Mouse (Mus musculus) ES-E14 (cell line): ENCODE data around the gene Ugt1a1. TPM values are rescaled to one million over a fixed set of nuclear protein-coding genes. Genes with fewer than 3 reads are reported as not detected.

Source experiments
- DNase-seq: peaks from one replicate; pipeline ENCODE4 v3.0.0-alpha.2; 2013; ENCODE audit warnings: low read depth, low spot score
- H3K27ac ChIP-seq: 2 replicates; pipeline ENCODE4 v1.5.1; 2012; ENCODE audit warnings: low read depth, mild to moderate bottlenecking, low read length, moderate library complexity, mixed read lengths; ENCODE audit not compliant: poor library complexity, insufficient read depth, severe bottlenecking
- H3K36me3 ChIP-seq: 2 replicates; pipeline ENCODE4 v1.6.1; 2012; ENCODE audit warnings: mild to moderate bottlenecking, low read length, moderate library complexity, mixed read lengths; ENCODE audit not compliant: control insufficient read depth, poor library complexity, insufficient read depth, severe bottlenecking
- H3K4me1 ChIP-seq, 2 experiments: fragments of 150-350 bp in 1 of 2; sonication (generic) in 1 of 2; 2 replicates each; pipeline ENCODE4 v1.6.1; 2012; ENCODE audit warnings: low read length in 2 of 2, mild to moderate bottlenecking in 1 of 2, mixed read lengths in 1 of 2; ENCODE audit not compliant: control insufficient read depth in 2 of 2, insufficient read depth in 2 of 2, poor library complexity in 1 of 2
- H3K4me3 ChIP-seq, 2 experiments: fragments of 150-350 bp in 1 of 2; sonication (generic) in 1 of 2; 2 replicates each; pipeline ENCODE4 v1.5.1; 2012; ENCODE audit warnings: low read length in 2 of 2, low read depth in 1 of 2, mild to moderate bottlenecking in 1 of 2, mixed read lengths in 1 of 2; ENCODE audit not compliant: insufficient read depth in 1 of 2, poor library complexity in 1 of 2, severe bottlenecking in 1 of 2
- H3K9ac ChIP-seq: 2 replicates; pipeline ENCODE4 v1.6.1; 2012; ENCODE audit warnings: low read depth, mild to moderate bottlenecking, low read length, mixed read lengths; ENCODE audit not compliant: poor library complexity, insufficient read depth, severe bottlenecking
- H3K9me3 ChIP-seq: fragments of 150-350 bp; sonication (generic); 2 replicates; pipeline ENCODE4 v1.6.1; 2012; ENCODE audit warnings: low read depth, mild to moderate bottlenecking, low read length; ENCODE audit not compliant: control insufficient read depth, insufficient read depth
- CHD2 ChIP-seq: IDR thresholded peaks from 2 replicates; pipeline ENCODE4 v1.6.1; 2014; ENCODE audit warnings: mild to moderate bottlenecking, low read depth, low read length, inconsistent platforms
- HCFC1 ChIP-seq: IDR thresholded peaks from 2 replicates; pipeline ENCODE4 v1.6.1; 2012; ENCODE audit warnings: low read length, inconsistent platforms, borderline replicate concordance; ENCODE audit not compliant: insufficient read depth
- MAFK ChIP-seq: IDR thresholded peaks from 2 replicates; pipeline ENCODE4 v1.6.1; 2014; ENCODE audit warnings: mild to moderate bottlenecking, low read depth, low read length, inconsistent platforms; ENCODE audit not compliant: insufficient read depth
- ZC3H11A ChIP-seq: IDR thresholded peaks from 2 replicates; pipeline ENCODE4 v1.6.1; 2012; ENCODE audit warnings: low read depth, mild to moderate bottlenecking, inconsistent platforms, low read length, borderline replicate concordance
- ZNF384 ChIP-seq: IDR thresholded peaks from 2 replicates; pipeline ENCODE4 v1.6.1; 2012; ENCODE audit warnings: low read depth, low read length, inconsistent platforms
- in situ Hi-C, 2 experiments: fragments of 600-800 bp; cut with MboI; formaldehyde crosslinking; loops; one replicate each; pipeline ENCODE4 v1.15.1; 2025; ENCODE audit warnings: low sequenced_read_pairs in 2 of 2, inconsistent platforms in 1 of 2; ENCODE audit not compliant: unreplicated experiment in 2 of 2
- total RNA-seq: library from RNA; depleted of rRNA; stranded (reverse); fragments of 300-350 nt; gene quantifications from 2 replicates; pipeline ENCODE4 v1.2.3, GENCODE M21; 2012

The Ugt1a1 gene
- total RNA-seq, 1 experiment = not detected

DNA sequence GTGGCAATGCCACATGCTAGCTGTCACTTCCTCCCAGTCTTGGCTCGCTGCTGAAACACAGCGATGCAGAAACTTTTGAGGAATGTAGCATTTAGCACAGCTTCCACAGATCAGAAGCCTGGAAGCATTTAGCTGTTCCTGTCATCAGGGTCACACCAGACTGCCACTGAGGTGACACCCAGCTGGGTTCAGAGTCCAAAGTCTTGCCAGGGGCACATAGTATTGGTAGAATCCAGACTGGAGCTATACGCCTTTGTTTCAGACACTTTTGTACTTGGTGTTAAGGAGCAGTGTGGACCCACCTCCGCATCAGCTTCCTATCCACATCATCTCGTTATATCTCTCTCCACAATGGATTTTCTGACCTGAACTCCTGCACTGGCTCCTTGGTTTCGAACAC lies 41.8 kb downstream of the Ugt1a1 start:
- Histone ChIP-seq H3K9me3 (no peaks in the 10 kb centered on the region), H3K27ac (no peak overlapping the region), H3K9ac (no peak overlapping the region), H3K4me3 (no peak overlapping the region), H3K4me1 (no peaks in the 10 kb centered on the region), H3K36me3 (no peaks in the 10 kb centered on the region)
- TF ChIP-seq CHD2 = no peak
- TF ChIP-seq HCFC1 = no peak
- no peak for TF ChIP-seq ZC3H11A
- TF ChIP-seq ZNF384 = no peak
- no peak for TF ChIP-seq MAFK
- no peak for DNase-seq
- in situ Hi-C loops = no loop called here

- Histone ChIP-seq H3K9ac (no peak overlapping the region), H3K36me3 (no peaks in the 10 kb centered on the region), H3K9me3 (no peaks in the 10 kb centered on the region), H3K4me3 (no peak overlapping the region), H3K27ac (no peak overlapping the region), H3K4me1 (no peaks in the 10 kb centered on the region)
- in situ Hi-C loops = no loop called here
- no peak for TF ChIP-seq ZNF384
- no peak for TF ChIP-seq MAFK
- no peak for TF ChIP-seq HCFC1
- no peak for TF ChIP-seq CHD2
- no peak for TF ChIP-seq ZC3H11A
- DNase-seq = no peak
Observed at GRCm38 (mm10) chr1:88254793-88255465, 43.2 kb downstream of the Ugt1a1 start.

GRCm38 (mm10) chr1:88255466-88255857 lies 43.7 kb downstream of the Ugt1a1 start:
- no peaks in the 10 kb centered on the region for H3K9me3 ChIP-seq
- in situ Hi-C loops = no loop called here

DNA sequence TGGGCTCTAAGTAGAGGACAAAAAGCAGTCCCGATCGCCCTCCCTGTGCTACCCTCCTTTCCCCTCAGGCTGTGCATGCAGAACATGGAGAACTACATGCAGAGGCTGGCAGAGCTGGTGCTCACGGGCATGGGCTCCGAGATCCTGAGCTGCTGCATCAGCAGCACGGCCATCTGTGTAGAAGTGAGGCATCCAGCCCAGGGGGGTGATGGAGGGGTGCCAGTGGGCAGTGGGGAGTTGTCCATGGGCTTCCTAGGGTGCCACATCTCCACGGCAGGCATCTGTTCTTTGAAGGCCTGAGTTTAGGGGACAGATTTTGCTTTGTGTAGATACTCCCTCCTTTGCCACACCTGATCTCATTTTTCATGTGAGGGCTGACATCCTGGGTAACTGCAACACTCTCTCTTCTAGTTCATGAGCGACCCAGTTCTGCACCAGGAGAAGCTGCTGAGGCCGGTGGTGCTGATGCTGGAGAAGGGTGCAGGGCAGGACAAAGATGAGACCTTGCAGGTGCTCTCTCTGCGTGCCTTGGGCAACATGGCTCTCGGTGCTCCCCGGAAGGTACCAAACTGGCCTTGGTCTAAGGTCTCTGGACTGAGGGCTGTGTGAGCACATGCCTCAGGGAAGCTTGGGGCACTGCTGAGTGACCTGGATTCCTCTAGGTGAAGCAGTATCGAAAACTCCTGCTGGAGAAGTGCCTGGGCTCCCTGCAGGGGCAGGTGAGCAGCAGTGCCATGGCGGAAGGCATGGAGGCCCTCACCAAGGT lies 44.4 kb downstream of the Ugt1a1 start:
- H3K9ac ChIP-seq = no peak overlapping the region
- in situ Hi-C loops = no loop called here
- H3K36me3 ChIP-seq = peaks cover 3% of the 10 kb centered on the region; the same call in 1 of the 2 replicates
- no peaks in the 10 kb centered on the region for H3K4me1 ChIP-seq
- H3K9me3 ChIP-seq = no peaks in the 10 kb centered on the region
- DNase-seq = no peak
- no peak overlapping the region; the same call in 1 of the 2 replicates for H3K27ac ChIP-seq
- no peak overlapping the region for H3K4me3 ChIP-seq
- no peak for TF ChIP-seq HCFC1

More at GRCm38 (mm10) chr1:88255466-88255857, 43.7 kb downstream of the Ugt1a1 start:
- H3K27ac ChIP-seq = no peak overlapping the region
- H3K36me3 ChIP-seq = no peaks in the 10 kb centered on the region
- TF ChIP-seq MAFK = no peak
- TF ChIP-seq ZC3H11A = no peak
- no peak for TF ChIP-seq CHD2
- TF ChIP-seq HCFC1 = no peak
- no peak for TF ChIP-seq ZNF384
- H3K4me1 ChIP-seq = no peaks in the 10 kb centered on the region
- H3K9ac ChIP-seq = no peak overlapping the region
- no peak overlapping the region for H3K4me3 ChIP-seq
- no peak for DNase-seq
